Mouse (Mus musculus): ENCODE measurements at regions not wholly inside any gene's neighbourhood (a gene's known extent, or its start where the extent isn't known, plus 50 kb on each side); places are given as distances from the start of the nearest gene placed in this dataset.

GRCm38 (mm10) chr4:83915871-83916270 is 390.5 kb downstream of the Ccdc171 start:
- DNase-seq = no peak

DNA sequence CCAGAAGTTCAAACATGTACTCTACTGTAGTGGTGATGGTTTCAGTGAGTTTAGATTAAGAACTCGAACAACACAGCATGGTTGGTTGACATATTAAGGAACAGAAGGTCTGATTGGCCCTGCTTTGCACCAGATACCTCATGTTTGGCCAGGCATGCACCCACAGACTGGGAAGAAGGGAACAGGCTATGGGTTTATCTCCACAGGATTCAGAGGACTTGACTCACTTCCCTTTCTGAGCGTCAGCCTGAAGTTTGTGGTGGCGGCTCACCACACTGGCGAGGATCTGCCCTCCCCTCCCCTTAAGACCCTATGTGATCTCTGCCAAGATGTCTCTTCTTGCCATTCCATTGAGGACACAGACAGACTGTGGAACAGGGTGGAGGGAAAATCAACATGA is 391.7 kb downstream of the Ccdc171 start:
- DNase-seq = no peak

GRCm38 (mm10) chr4:83918093-83918492 is 392.7 kb downstream of the Ccdc171 start:
- no peak for DNase-seq

DNA sequence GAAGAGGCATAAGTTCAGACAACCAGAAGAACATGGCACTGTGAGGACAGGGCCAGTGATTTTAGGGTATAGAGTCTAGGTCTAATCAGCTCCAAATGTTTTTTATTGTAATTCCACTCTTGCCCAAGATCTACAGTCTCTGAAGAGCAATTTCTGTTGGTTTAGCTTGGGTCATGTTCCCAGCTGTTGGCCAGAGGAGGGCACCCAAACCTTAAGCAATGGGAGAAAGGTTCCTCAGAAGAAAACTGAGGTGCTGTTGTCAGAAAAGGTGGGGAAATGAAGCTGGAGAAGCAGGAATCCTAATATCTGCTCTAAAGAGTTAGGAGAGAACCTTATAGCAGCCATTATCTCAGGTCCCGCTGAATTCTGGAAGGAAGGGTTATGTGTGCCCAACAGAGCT is 393.7 kb downstream of the Ccdc171 start:
- DNase-seq = no peak

DNA sequence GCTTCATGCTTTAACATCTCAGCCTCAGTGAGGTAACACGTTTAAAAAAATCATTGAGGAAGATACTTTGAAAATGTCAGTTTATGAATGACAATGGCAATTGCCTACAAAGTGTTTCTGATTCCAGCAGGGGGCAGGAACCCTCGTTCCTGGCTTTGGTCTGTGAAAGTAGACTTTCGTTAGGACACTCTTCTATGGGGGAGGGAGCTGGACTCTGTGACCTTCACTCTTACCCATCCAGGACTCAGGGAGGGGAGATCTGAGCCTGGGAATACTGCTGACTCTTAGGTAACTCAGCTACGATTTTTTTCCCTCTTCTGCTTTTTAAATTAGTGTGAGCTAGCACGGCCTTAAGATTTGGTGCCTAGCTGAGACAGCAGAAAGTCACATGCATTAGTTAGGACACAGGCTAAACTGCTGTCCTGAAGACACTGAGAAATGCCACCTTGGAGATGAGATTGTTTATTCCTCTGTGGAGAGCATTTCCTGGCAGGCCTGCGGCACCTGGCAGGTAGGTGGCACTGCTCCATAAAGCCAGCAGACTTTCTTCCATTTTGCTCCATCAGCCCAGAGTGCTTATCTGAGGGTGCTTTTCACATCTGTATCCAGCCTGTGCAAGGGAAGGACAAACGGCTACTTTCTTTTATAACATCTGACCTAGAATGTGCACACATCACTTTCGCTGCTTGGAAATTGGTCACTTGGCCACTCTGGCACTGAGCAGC is 399.9 kb downstream of the Ccdc171 start:
- DNase-seq = peak; percentile 36

GRCm38 (mm10) chr4:83926195-83926731 is 400.9 kb downstream of the Ccdc171 start:
- DNase-seq = peak; percentile 47

- no peak for DNase-seq
These were observed 406.7 kb downstream of the Ccdc171 start for GRCm38 (mm10) chr4:83931897-83932654.

DNA sequence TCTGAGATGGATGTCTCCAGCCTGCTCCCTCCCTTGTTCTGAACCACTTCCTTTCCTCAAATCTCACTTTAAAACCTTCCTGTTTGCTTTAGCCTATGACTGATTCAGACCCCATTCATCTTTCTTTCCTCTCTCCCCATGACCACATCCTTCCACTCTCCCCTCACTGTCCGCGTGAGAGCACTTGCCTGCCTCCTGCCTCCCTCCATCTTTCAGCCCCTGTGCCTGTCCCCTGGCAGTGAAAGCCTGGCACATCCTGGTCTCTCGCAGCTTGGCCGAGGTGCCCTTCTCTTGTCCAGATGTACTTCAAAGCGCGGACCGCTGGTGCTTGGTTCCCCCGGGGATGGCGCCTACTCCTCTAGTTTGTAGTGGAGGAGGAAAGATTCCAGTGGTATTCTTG is 416.3 kb downstream of the Ccdc171 start:
- DNase-seq = no peak

DNA sequence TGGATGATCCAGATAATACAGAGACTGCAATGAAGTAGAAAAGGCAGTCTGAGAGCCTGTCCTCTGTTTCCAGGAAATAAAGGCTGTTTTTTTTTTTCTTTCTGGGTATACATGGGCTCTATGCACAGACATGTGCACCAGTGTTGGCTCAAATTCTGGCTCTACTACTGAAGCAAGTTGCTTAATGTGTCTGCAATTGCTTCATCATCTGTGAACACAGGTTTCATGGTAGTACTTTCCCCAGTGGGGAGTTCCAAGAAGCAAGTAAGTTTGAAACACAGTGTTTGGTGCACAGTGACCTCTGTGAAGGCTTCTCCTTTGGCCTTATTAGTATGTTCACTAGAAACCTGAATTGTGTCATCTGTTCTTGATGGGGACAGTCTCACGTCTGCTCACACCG is 424.3 kb downstream of the Ccdc171 start:
- DNase-seq = no peak

- DNase-seq = no peak
These were observed 425.6 kb downstream of the Ccdc171 start for GRCm38 (mm10) chr4:83950809-83951409.

GRCm38 (mm10) chr4:83956252-83956904 is 431.0 kb downstream of the Ccdc171 start:
- no peak for DNase-seq

DNA sequence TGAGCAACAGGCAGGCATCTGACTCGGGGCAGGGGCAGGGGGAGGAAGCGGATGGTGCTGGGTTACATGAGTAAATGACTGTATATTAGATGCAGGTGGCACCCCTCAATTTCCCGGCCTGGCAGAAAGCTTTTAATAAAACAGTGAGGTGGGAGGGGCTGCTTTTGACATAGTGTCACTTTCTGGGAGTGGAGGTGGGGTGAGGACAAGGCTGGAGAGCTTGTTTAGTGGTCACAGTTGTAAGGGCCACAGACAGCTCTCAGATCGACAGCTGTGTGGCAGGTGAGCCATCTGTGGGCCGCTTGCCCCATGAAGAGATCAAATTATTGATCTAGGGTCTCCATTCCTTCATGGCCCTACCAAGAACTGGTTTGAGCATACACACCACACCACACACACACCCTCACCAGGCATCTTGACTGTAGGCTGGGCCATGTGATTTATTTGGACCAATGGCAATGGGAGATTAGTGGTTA is 431.9 kb downstream of the Ccdc171 start:
- peak; percentile 42 for DNase-seq

GRCm38 (mm10) chr4:83966898-83967297 is 441.6 kb downstream of the Ccdc171 start:
- DNase-seq = no peak

DNA sequence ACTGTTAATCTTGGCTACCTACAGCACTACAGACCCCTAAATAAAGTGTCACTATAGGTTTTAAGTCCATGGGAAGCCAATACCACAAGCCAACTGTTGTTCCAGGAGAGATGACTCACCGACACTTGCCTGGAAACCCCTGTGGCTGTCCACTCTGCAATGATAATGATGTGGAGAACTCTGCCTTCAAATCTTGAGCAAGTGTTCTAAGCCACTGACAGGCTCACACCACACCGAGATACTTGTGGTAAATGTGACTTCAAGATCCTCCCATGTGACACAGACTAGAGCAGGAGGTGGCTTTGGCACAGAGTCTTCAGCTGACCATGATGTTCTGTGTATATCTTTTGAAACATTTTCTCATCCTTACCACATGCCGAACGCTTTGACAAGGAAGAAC is 447.8 kb downstream of the Ccdc171 start:
- no peak for DNase-seq

DNA sequence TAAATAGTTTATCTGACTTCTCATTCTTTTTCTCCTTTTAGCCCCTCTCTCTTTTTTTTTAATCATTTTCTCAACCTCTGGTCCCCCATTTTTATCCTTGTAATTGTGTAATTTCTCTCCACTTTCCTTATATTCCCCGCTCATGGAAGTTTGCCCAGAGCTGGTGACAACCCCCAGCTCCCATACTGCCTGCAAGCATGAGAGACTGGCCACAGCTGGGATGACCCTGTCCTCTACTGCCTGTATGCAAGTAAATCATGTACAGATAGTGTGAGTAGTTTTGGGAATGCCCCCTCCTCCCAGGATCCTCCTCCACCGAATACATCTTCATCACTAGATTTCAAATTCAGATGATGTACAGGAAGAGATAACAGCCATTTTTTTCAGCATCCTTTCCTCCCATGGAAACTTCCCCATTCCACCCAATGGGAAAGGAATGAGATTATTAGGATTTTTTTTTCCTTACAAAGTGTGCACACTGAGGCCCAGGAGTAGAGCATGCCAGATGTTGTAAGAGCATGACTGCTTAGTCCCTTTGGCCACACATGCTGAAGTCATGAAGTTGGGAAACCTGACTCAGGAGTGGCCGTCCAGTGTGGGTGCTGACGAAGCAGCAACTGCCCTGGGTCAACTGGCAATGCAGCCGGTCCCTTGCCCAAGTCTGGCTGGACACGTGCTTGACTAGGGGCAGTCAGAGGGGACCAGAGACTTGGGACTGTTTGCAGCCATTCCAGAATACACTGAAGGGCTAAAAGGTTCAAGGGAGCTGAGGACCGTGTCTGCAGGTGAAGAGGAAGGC is 449.1 kb downstream of the Ccdc171 start:
- DNase-seq = no peak

DNA sequence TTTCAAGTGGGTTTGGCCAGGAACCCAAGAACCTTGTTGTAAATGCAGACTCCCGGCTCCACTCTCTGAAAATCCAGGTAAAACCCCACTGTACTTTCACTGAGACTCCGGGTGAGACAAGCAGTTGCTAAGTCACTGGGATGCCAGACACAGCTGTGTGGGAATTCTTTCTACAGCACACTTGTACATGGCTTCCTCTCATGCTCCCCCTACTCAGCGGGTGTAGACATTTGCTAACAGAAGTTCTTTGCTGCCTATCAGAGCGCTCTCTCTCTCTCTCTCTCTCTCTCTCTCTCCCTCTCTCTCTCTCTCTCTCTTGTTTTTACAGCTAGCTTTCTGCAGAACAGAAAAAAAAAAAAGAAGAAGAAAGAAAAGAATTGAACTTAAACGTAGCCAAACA is 450.2 kb downstream of the Ccdc171 start:
- no peak for DNase-seq

- peak; percentile 68 for DNase-seq
These were observed 450.7 kb downstream of the Ccdc171 start for GRCm38 (mm10) chr4:83976067-83976466.

GRCm38 (mm10) chr4:83979088-83979487 is 453.7 kb downstream of the Ccdc171 start:
- DNase-seq = no peak

DNA sequence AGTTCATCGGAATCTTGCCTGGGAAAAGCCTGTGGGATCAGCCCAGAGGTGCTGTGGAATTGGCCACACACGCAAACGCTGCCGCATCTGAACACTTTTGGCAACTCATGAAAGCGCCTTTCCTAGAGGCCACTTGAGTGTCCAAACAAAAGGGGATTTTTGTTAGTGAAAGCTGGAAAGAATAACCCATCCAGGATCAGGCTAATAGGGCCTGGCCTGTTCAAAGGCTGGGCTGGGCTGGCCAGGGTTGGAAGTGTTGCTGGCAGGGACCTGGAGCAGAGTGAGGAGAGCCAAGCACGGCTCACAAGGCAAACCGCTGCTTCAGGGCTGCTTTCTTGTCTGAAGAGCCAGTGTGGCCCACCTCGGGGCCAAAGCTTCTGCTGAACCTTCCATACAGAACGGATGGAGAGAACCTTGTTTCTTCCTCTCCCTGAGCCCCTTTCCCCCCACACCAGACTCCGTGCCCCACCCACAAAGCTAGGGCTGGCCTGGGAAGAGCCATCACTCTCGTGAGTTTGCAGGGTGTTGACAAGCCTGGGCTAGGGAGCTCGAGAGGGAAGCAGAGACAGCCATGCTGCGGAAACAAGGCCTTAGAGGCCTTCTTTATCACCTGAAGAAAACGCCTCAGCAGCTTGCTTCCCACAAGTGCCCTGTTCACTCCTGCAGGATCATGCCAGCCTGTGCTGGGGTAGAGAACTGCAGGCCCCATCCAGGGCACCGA is 459.5 kb downstream of the Ccdc171 start:
- DNase-seq = no peak

- no peak for DNase-seq
These were observed 460.1 kb downstream of the Ccdc171 start for GRCm38 (mm10) chr4:83985451-83985850.

Data from embryo, embryonic 11 days (tissue).